Mouse (Mus musculus) ES-E14 (cell line): ENCODE results near the gene Ccdc50. TPM values are rescaled to one million over a fixed set of nuclear protein-coding genes. Genes with fewer than 3 reads are reported as not detected.

Experiments used
- DNase-seq: peaks from one replicate; pipeline ENCODE4 v3.0.0-alpha.2; 2013; ENCODE audit warnings: low read depth, low spot score
- H3K27ac ChIP-seq: 2 replicates; pipeline ENCODE4 v1.5.1; 2012; ENCODE audit warnings: low read depth, mild to moderate bottlenecking, low read length, moderate library complexity, mixed read lengths; ENCODE audit not compliant: poor library complexity, insufficient read depth, severe bottlenecking
- H3K36me3 ChIP-seq: 2 replicates; pipeline ENCODE4 v1.6.1; 2012; ENCODE audit warnings: mild to moderate bottlenecking, low read length, moderate library complexity, mixed read lengths; ENCODE audit not compliant: control insufficient read depth, poor library complexity, insufficient read depth, severe bottlenecking
- H3K4me1 ChIP-seq, 2 experiments: fragments of 150-350 bp in 1 of 2; sonication (generic) in 1 of 2; 2 replicates each; pipeline ENCODE4 v1.6.1; 2012; ENCODE audit warnings: low read length in 2 of 2, mild to moderate bottlenecking in 1 of 2, mixed read lengths in 1 of 2; ENCODE audit not compliant: control insufficient read depth in 2 of 2, insufficient read depth in 2 of 2, poor library complexity in 1 of 2
- H3K4me3 ChIP-seq, 2 experiments: fragments of 150-350 bp in 1 of 2; sonication (generic) in 1 of 2; 2 replicates each; pipeline ENCODE4 v1.5.1; 2012; ENCODE audit warnings: low read length in 2 of 2, low read depth in 1 of 2, mild to moderate bottlenecking in 1 of 2, mixed read lengths in 1 of 2; ENCODE audit not compliant: insufficient read depth in 1 of 2, poor library complexity in 1 of 2, severe bottlenecking in 1 of 2
- H3K9ac ChIP-seq: 2 replicates; pipeline ENCODE4 v1.6.1; 2012; ENCODE audit warnings: low read depth, mild to moderate bottlenecking, low read length, mixed read lengths; ENCODE audit not compliant: poor library complexity, insufficient read depth, severe bottlenecking
- H3K9me3 ChIP-seq: fragments of 150-350 bp; sonication (generic); 2 replicates; pipeline ENCODE4 v1.6.1; 2012; ENCODE audit warnings: low read depth, mild to moderate bottlenecking, low read length; ENCODE audit not compliant: control insufficient read depth, insufficient read depth
- CHD2 ChIP-seq: IDR thresholded peaks from 2 replicates; pipeline ENCODE4 v1.6.1; 2014; ENCODE audit warnings: mild to moderate bottlenecking, low read depth, low read length, inconsistent platforms
- HCFC1 ChIP-seq: IDR thresholded peaks from 2 replicates; pipeline ENCODE4 v1.6.1; 2012; ENCODE audit warnings: low read length, inconsistent platforms, borderline replicate concordance; ENCODE audit not compliant: insufficient read depth
- MAFK ChIP-seq: IDR thresholded peaks from 2 replicates; pipeline ENCODE4 v1.6.1; 2014; ENCODE audit warnings: mild to moderate bottlenecking, low read depth, low read length, inconsistent platforms; ENCODE audit not compliant: insufficient read depth
- ZC3H11A ChIP-seq: IDR thresholded peaks from 2 replicates; pipeline ENCODE4 v1.6.1; 2012; ENCODE audit warnings: low read depth, mild to moderate bottlenecking, inconsistent platforms, low read length, borderline replicate concordance
- ZNF384 ChIP-seq: IDR thresholded peaks from 2 replicates; pipeline ENCODE4 v1.6.1; 2012; ENCODE audit warnings: low read depth, low read length, inconsistent platforms
- in situ Hi-C, 2 experiments: fragments of 600-800 bp; cut with MboI; formaldehyde crosslinking; loops; one replicate each; pipeline ENCODE4 v1.15.1; 2025; ENCODE audit warnings: low sequenced_read_pairs in 2 of 2, inconsistent platforms in 1 of 2; ENCODE audit not compliant: unreplicated experiment in 2 of 2
- total RNA-seq: library from RNA; depleted of rRNA; stranded (reverse); fragments of 300-350 nt; gene quantifications from 2 replicates; pipeline ENCODE4 v1.2.3, GENCODE M21; 2012

Gene Ccdc50
- total RNA-seq, 1 experiment, result 32.2 TPM

DNA sequence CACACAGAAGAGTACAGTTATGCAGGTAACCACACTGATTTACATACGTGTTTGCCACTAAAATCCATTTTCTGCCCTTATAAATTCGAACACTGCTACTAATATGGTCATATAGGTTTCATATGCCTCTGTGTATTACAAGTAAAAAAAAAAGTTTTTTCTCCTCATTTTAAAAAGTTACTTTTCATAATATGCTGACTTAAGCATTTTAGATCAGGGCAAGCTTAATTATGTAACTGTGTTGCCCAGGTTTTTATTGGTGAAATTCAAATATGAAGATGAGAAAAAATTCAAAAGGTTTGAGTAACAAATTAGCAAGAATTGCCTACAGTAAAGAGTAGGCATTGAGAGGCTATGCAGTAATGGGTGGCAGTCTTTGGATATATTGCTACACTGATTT is 62.0 kb downstream of the Ccdc50 start:
- Histone ChIP-seq H3K4me1 (no peaks in the 10 kb centered on the region), H3K36me3 (no peaks in the 10 kb centered on the region), H3K9ac (no peak overlapping the region), H3K9me3 (no peaks in the 10 kb centered on the region), H3K27ac (no peak overlapping the region), H3K4me3 (no peak overlapping the region)
- in situ Hi-C loops, result loop anchor here (25.0 kb wide), 2 partner anchors 463 to 1037 kb away; partner anchors contain the start of gene Gmnc (in 1 of the 2)
- DNase-seq, result no peak
- peak; percentile 75 for TF ChIP-seq MAFK
- TF ChIP-seq ZC3H11A, result no peak
- TF ChIP-seq HCFC1, result no peak
- no peak for TF ChIP-seq CHD2
- no peak for TF ChIP-seq ZNF384

GRCm38 (mm10) chr16:27453396-27453795 is 64.7 kb downstream of the Ccdc50 start:
- TF ChIP-seq ZC3H11A (no peak), MAFK (no peak)
- no peaks in the 10 kb centered on the region for H3K4me1 ChIP-seq
- H3K4me3 ChIP-seq, result no peak overlapping the region
- no peak overlapping the region for H3K27ac ChIP-seq
- in situ Hi-C loops, result loop anchor here (25.0 kb wide), 2 partner anchors 466 to 1034 kb away; partner anchors contain the start of gene Gmnc (in 1 of the 2)
- no peaks in the 10 kb centered on the region for H3K36me3 ChIP-seq
- no peak overlapping the region for H3K9ac ChIP-seq
- H3K9me3 ChIP-seq, result no peaks in the 10 kb centered on the region
- no peak for DNase-seq

DNA sequence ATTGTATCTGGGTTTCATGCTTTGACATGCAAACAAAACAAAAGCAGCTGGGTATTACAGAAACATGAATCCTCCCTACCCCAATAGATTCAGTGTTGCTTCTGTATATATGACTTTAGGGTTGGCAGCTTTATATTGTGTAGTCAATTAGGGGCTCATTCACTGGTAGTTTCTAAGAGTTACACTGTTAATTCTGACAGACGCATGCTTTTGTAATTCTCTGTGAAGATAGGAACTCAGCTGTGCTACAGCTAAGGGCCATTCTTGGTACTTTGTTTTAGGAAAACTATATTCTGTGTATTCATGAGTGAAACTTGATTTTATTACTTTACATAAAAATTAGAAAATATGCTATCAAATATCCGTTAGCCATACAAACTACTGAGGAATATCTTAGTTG is 65.2 kb downstream of the Ccdc50 start:
- Histone ChIP-seq H3K9me3 (no peaks in the 10 kb centered on the region), H3K4me1 (no peaks in the 10 kb centered on the region), H3K36me3 (no peaks in the 10 kb centered on the region), H3K9ac (no peak overlapping the region), H3K4me3 (no peak overlapping the region), H3K27ac (no peak overlapping the region)
- no peak for TF ChIP-seq CHD2
- TF ChIP-seq HCFC1, result no peak
- DNase-seq, result no peak
- in situ Hi-C loops, result loop anchor here (25.0 kb wide), 2 partner anchors 467 to 1033 kb away; partner anchors contain the start of gene Gmnc (in 1 of the 2)

DNA sequence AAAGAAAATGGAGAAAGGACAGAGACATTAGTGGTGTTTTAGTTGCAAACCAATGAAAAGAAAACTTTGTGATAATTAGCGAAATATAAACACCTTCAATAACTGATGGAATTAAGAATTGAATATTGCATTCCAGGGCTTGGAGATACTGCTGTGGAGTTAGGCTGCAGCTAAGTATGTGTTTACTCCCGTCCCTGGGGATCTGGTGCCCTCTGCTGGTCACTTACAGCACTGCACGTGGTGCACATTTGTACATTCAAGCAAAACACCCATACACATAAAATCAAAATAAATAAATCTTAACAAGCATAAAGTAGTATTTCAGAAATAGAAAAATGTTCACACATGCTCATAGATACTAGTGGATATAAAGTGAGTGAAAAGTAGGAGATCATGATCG is 68.6 kb downstream of the Ccdc50 start:
- Histone ChIP-seq H3K27ac (no peak overlapping the region), H3K36me3 (no peaks in the 10 kb centered on the region), H3K4me3 (no peak overlapping the region), H3K4me1 (no peaks in the 10 kb centered on the region), H3K9me3 (no peaks in the 10 kb centered on the region), H3K9ac (no peak overlapping the region)
- TF ChIP-seq ZC3H11A (peak; percentile 65; the same call in 1 of the 2 replicates), ZNF384 (no peak)
- DNase-seq, result peak; percentile 60
- in situ Hi-C loops, result loop anchor here (25.0 kb wide), 2 partner anchors 470 to 1030 kb away; partner anchors contain the start of gene Gmnc (in 1 of the 2)

DNA sequence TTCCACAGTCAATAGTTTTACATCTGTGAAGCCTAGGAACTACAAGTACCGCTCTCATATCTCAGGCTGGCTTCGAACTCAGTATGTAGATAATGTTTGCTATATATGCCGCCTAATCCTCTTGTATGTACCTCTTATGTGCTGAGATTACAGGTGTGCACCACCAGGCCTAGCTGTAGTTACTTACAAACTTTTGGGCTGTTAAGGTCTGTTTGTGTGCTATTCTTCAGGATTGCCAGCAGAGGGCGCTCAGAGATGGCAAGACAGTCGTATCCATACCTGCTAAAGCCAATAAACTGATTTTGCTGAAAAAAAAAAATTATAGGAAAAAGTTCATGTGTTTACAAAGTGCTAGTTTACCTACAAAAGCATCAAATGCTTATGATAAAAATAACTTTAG is 80.1 kb downstream of the Ccdc50 start:
- H3K27ac ChIP-seq, result no peak overlapping the region
- H3K36me3 ChIP-seq, result no peaks in the 10 kb centered on the region
- in situ Hi-C loops, result loop anchor here (25.0 kb wide), 2 partner anchors 481 to 1019 kb away; partner anchors contain the start of gene Gmnc (in 1 of the 2)
- H3K9ac ChIP-seq, result no peak overlapping the region
- peak; percentile 29 for DNase-seq
- H3K4me1 ChIP-seq, result no peaks in the 10 kb centered on the region
- H3K9me3 ChIP-seq, result no peaks in the 10 kb centered on the region
- no peak overlapping the region for H3K4me3 ChIP-seq
- no peak for TF ChIP-seq ZNF384
- peak; percentile 66; the same call in 1 of the 2 replicates for TF ChIP-seq ZC3H11A
